16 mouse cellular contexts compared by ENCODE assay signal in genomic region chr13:80897411-80897810, GRCm38 (mm10). TPM values are rescaled to one million over a fixed set of nuclear protein-coding genes. Genes with fewer than 3 reads are reported as not detected.
DNase-seq lines count a peak whose midpoint lies in the region; ATAC-seq lines count a peak whose summit lies in the region.
"Had no signal": no experiment of that assay in that cellular context is flagged by ENCODE, and none has a peak within 500 bp of the region (broad histone marks: within the 10 kb centered on the region; RNA-seq: fewer than 3 reads in every experiment).

No protein-coding gene starts in this region.

- H3K27ac ChIP-seq in hindbrain, embryonic 16.5 days (ENCODE audit: low read depth, low read length), result no peak overlapping the region
- H3K27ac ChIP-seq in hindbrain, embryonic 11.5 days (ENCODE audit: low read depth, low read length), result no peak overlapping the region
- H3K27ac ChIP-seq in midbrain, embryonic 12.5 days (replicated peaks), result no peak overlapping the region
- no peak overlapping the region for H3K27ac ChIP-seq in midbrain, embryonic 10.5 days (replicated peaks)
- no peak overlapping the region for H3K27ac ChIP-seq in midbrain, embryonic 15.5 days
- H3K27ac ChIP-seq: liver, embryonic 14.5 days; neural tube, embryonic 12.5 days had no signal

- peak; percentile 58; the same call in 1 of the 2 replicates for ATAC-seq in hindbrain, embryonic 16.5 days
- no peak for ATAC-seq in hindbrain, embryonic 11.5 days (ENCODE audit: low FRiP score)
- ATAC-seq in midbrain, embryonic 12.5 days (ENCODE audit: low FRiP score, low read depth), result peak; percentile 10; the same call in 1 of the 2 replicates
- ATAC-seq in midbrain, embryonic 15.5 days (replicated peaks), result peak; percentile 53; the same call in 1 of the 2 replicates
- ATAC-seq: inflammation-experienced regulatory T-cells, adult 6 months had no signal

- H3K27me3 ChIP-seq in hindbrain, embryonic 16.5 days (replicated peaks; ENCODE audit: control insufficient read depth, insufficient read depth, low read length), result no peaks in the 10 kb centered on the region
- no peaks in the 10 kb centered on the region for H3K27me3 ChIP-seq in hindbrain, embryonic 11.5 days (ENCODE audit: control insufficient read depth, insufficient read depth, low read length)
- no peaks in the 10 kb centered on the region for H3K27me3 ChIP-seq in midbrain, embryonic 12.5 days
- no peaks in the 10 kb centered on the region for H3K27me3 ChIP-seq in midbrain, embryonic 10.5 days (ENCODE audit: low read depth, poor library complexity, severe bottlenecking)
- no peaks in the 10 kb centered on the region for H3K27me3 ChIP-seq in midbrain, embryonic 15.5 days (replicated peaks)
- H3K27me3 ChIP-seq: neural tube, embryonic 12.5 days had no signal

- H3K9ac ChIP-seq in hindbrain, embryonic 16.5 days (ENCODE audit: low read depth, low read length), result no peak overlapping the region
- no peak overlapping the region for H3K9ac ChIP-seq in hindbrain, embryonic 11.5 days (ENCODE audit: low read depth, low read length)
- no peak overlapping the region for H3K9ac ChIP-seq in midbrain, embryonic 12.5 days (replicated peaks)
- H3K9ac ChIP-seq in midbrain, embryonic 15.5 days, result no peak overlapping the region
- H3K9ac ChIP-seq: liver, embryonic 14.5 days; neural tube, embryonic 12.5 days had no signal

- DNase-seq in hindbrain, embryonic 11.5 days (ENCODE audit: low spot score), result no peak
- no peak for DNase-seq in midbrain, embryonic 10.5 days (ENCODE audit: low spot score)
- peak; percentile 37 for DNase-seq in adipocyte (ENCODE audit: low spot score)
- no peak for DNase-seq in gastrocnemius, postnatal 25 days
- no peak for DNase-seq in cerebellum, adult 18-20 months
- DNase-seq: adrenal gland, adult 8-10 months; cerebellum, adult 11 months; cerebellum, postnatal 25 days; gastrocnemius, postnatal 36 days; thymus, postnatal 4 days had no signal

- H3K9me3 ChIP-seq in hindbrain, embryonic 16.5 days (ENCODE audit: control insufficient read depth, low read length), result no peaks in the 10 kb centered on the region
- H3K9me3 ChIP-seq in hindbrain, embryonic 11.5 days (ENCODE audit: control insufficient read depth, low read length), result no peaks in the 10 kb centered on the region
- no peaks in the 10 kb centered on the region for H3K9me3 ChIP-seq in midbrain, embryonic 12.5 days
- no peaks in the 10 kb centered on the region for H3K9me3 ChIP-seq in midbrain, embryonic 10.5 days (replicated peaks)
- H3K9me3 ChIP-seq in midbrain, embryonic 15.5 days, result no peaks in the 10 kb centered on the region
- H3K9me3 ChIP-seq: neural tube, embryonic 12.5 days had no signal

- 77% methylated on average over 1 of the region's 1 CpGs for WGBS in hindbrain, embryonic 16.5 days
- WGBS in hindbrain, embryonic 11.5 days, result 60% methylated on average over 1 of the region's 1 CpGs
- 50% methylated on average over 1 of the region's 1 CpGs for WGBS in midbrain, embryonic 12.5 days
- 58% methylated on average over 1 of the region's 1 CpGs for WGBS in midbrain, embryonic 10.5 days
- WGBS in midbrain, embryonic 15.5 days, result 64% methylated on average over 1 of the region's 1 CpGs

- H3K36me3 ChIP-seq in hindbrain, embryonic 16.5 days (ENCODE audit: control insufficient read depth, insufficient read depth, low read length), result peaks cover 20% of the 10 kb centered on the region
- H3K36me3 ChIP-seq in hindbrain, embryonic 11.5 days (ENCODE audit: control insufficient read depth, insufficient read depth, low read length), result peaks cover 2% of the 10 kb centered on the region; the same call in 1 of the 2 replicates
- H3K36me3 ChIP-seq in midbrain, embryonic 12.5 days, result peaks cover 31% of the 10 kb centered on the region
- H3K36me3 ChIP-seq in midbrain, embryonic 10.5 days, result peaks cover 58% of the 10 kb centered on the region
- peaks cover 12% of the 10 kb centered on the region; the same call in 1 of the 2 replicates for H3K36me3 ChIP-seq in midbrain, embryonic 15.5 days (replicated peaks)

- H3K4me1 ChIP-seq in hindbrain, embryonic 16.5 days (ENCODE audit: control insufficient read depth, insufficient read depth, low read depth, low read length), result no peaks in the 10 kb centered on the region
- no peaks in the 10 kb centered on the region for H3K4me1 ChIP-seq in hindbrain, embryonic 11.5 days (replicated peaks; ENCODE audit: control insufficient read depth, insufficient read depth, low read length)
- H3K4me1 ChIP-seq in midbrain, embryonic 12.5 days, result no peaks in the 10 kb centered on the region
- H3K4me1 ChIP-seq in midbrain, embryonic 10.5 days, result no peaks in the 10 kb centered on the region
- no peaks in the 10 kb centered on the region for H3K4me1 ChIP-seq in midbrain, embryonic 15.5 days
- H3K4me1 ChIP-seq: neural tube, embryonic 12.5 days had no signal

- H3K4me3 ChIP-seq in hindbrain, embryonic 16.5 days (ENCODE audit: low read length), result no peak overlapping the region
- H3K4me3 ChIP-seq in hindbrain, embryonic 11.5 days (ENCODE audit: low read depth, low read length), result no peak overlapping the region
- no peak overlapping the region for H3K4me3 ChIP-seq in midbrain, embryonic 12.5 days
- no peak overlapping the region for H3K4me3 ChIP-seq in midbrain, embryonic 10.5 days
- H3K4me3 ChIP-seq in midbrain, embryonic 15.5 days, result no peak overlapping the region
- H3K4me3 ChIP-seq: neural tube, embryonic 12.5 days had no signal

- H3K4me2 ChIP-seq in hindbrain, embryonic 16.5 days (ENCODE audit: low read length), result no peak overlapping the region
- no peak overlapping the region for H3K4me2 ChIP-seq in hindbrain, embryonic 11.5 days (replicated peaks; ENCODE audit: low read depth, low read length)
- no peak overlapping the region for H3K4me2 ChIP-seq in midbrain, embryonic 12.5 days (replicated peaks)
- H3K4me2 ChIP-seq in midbrain, embryonic 15.5 days, result no peak overlapping the region
- H3K4me2 ChIP-seq: neural tube, embryonic 12.5 days had no signal

RNA-seq across cellular contexts. Expression of gene Arrdc3, which starts 14.2 kb away (rescaled TPM):
- 39.7 and 43.6 TPM in 2 replicates for polyA plus RNA-seq in hindbrain, embryonic 16.5 days (2015; fragmentation: Nextera tagmentation; extraction: Ambion mirVana)
- 56.4 and 64.3 TPM in 2 replicates for polyA plus RNA-seq in hindbrain, embryonic 11.5 days (2014; fragmentation: Nextera tagmentation; extraction: Ambion mirVana)
- polyA plus RNA-seq in midbrain, embryonic 12.5 days (2016; fragmentation: Nextera tagmentation; extraction: Ambion mirVana), result 56.3 and 63.0 TPM in 2 replicates
- polyA plus RNA-seq in midbrain, embryonic 10.5 days (2016; fragmentation: Nextera tagmentation; extraction: Ambion mirVana), result 40.0 and 47.5 TPM in 2 replicates
- polyA plus RNA-seq in midbrain, embryonic 15.5 days (2015; fragmentation: Nextera tagmentation; extraction: Ambion mirVana), result 47.6 and 57.8 TPM in 2 replicates
- 10 to 100 TPM; 29.2 to 39.4 TPM for total RNA-seq in gastrocnemius, postnatal 25 days (2021)
